Mouse (Mus musculus): Measurements from ENCODE around the gene Telo2. TPM values are rescaled to one million over a fixed set of nuclear protein-coding genes. Genes with fewer than 3 reads are reported as not detected.

Gene Telo2
- polyA plus RNA-seq, 1 experiment from 2014 or later = 45.3 TPM

DNA sequence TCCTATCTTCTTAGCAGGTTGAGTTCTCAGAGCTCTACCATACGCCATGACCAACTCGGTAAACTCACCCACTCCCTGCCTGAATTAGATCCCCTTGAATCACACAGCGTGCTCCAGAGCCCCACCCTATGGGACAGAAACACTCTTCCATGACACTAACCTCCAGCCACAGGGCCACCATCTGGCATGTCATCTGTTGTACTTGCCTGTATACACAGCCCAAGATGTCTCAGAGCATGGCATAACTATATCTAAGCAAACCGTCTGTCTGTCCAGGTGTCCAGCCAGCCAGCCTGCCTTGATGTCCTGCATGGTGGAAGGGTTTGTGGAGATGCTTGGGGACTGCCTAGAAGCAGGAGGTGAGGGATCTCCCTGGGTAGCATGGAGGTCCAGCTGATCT is 38.9 kb downstream of the Telo2 start:
- Histone ChIP-seq H3K9ac (no peak overlapping the region), H3K4me1 (peaks cover 42% of the 10 kb centered on the region), H3K4me3 (replicated peaks) (0 out of 2 replicates have a peak overlapping the region, but pooled peaks have one; percentile 3), H3K27ac (no peak overlapping the region), H3K9me3 (replicated peaks) (no peaks in the 10 kb centered on the region), H3K4me2 (peak overlapping the region; percentile 42), H3K27me3 (no peaks in the 10 kb centered on the region), H3K36me3 (peaks cover 23% of the 10 kb centered on the region; the same call in 1 of the 2 replicates)
- WGBS = 91% methylated on average over 4 of the region's 4 CpGs
- no peak for ATAC-seq (replicated peaks; ENCODE audit: low FRiP score)

DNA sequence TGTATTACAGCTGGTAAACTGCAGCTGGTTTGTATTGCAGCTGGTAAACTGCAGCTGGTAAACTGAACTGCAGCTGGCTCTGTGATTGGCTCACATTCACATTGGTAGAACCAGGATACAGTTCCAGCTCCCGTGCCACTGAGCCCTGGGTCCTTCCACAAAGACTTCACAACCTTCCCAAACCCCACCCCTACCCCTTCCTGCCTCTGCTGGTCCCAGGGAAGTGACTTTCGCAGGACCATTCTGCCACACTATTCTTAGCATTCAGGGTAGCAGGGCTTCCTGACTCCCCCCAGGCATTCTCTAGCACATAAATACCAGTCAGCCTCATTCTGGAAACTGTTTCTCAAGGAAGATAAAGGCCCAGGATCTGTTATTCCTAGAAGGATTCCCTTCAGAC is 47.1 kb downstream of the Telo2 start:
- H3K4me1 ChIP-seq = peaks cover 10% of the 10 kb centered on the region
- no peak for ATAC-seq (replicated peaks; ENCODE audit: low FRiP score)
- no peak overlapping the region for H3K4me3 ChIP-seq (replicated peaks)
- WGBS = 66% methylated on average over 2 of the region's 2 CpGs
- H3K4me2 ChIP-seq = no peak overlapping the region
- H3K36me3 ChIP-seq = peaks cover 53% of the 10 kb centered on the region
- no peak overlapping the region for H3K9ac ChIP-seq
- no peaks in the 10 kb centered on the region for H3K9me3 ChIP-seq (replicated peaks)
- H3K27me3 ChIP-seq = no peaks in the 10 kb centered on the region
- H3K27ac ChIP-seq = peak overlapping the region; percentile 78

DNA sequence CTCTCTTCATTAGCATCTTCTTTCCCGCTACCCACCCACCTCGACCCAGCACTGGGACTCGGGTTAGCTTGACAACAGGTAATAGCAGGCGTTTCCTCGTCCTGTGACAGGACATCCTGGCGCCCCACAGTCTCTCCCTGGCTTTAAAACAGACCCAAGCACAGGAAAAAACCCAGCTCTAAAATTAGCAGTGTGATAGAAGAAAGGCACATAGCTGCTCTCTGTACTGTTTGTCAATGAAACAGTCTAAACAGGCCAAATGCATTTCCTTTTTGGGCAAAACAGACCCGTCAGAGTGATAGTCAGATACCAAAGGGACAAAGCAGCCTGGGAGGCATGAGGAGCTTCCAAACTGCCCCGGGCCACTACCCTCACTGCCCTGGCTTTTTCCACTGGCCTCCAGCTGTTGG is 48.3 kb downstream of the Telo2 start:
- no peak overlapping the region for H3K9ac ChIP-seq
- H3K36me3 ChIP-seq = peaks cover 62% of the 10 kb centered on the region
- H3K9me3 ChIP-seq (replicated peaks) = no peaks in the 10 kb centered on the region
- ATAC-seq (replicated peaks; ENCODE audit: low FRiP score) = no peak
- peaks cover 16% of the 10 kb centered on the region for H3K4me1 ChIP-seq
- H3K27ac ChIP-seq = peak overlapping the region; percentile 78
- H3K4me2 ChIP-seq = no peak overlapping the region
- WGBS = 68% methylated on average over 8 of the region's 8 CpGs
- H3K27me3 ChIP-seq = no peaks in the 10 kb centered on the region
- H3K4me3 ChIP-seq (replicated peaks) = no peak overlapping the region

DNA sequence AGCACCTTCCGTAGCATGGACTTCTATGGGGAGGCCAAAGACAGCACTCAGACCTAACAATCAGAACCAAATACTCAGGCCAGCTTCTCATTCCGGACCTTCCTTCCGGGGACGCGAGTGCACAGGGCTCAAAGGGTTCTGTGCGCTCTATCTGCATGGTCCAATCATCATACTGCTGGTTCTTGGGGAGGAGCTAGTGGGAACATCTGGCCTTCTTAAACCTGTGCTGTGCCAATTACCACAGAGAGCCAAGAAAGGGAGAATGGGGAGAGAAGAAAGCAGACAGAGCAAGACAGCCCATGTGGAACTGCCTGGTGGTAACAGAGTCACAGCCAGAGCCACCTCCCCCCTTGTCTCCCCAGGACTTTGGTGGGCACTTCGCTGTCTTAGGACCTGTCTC is 49.2 kb downstream of the Telo2 start:
- Histone ChIP-seq H3K4me3 (replicated peaks) (no peak overlapping the region), H3K27me3 (no peaks in the 10 kb centered on the region), H3K4me1 (peaks cover 16% of the 10 kb centered on the region), H3K36me3 (peaks cover 70% of the 10 kb centered on the region), H3K9me3 (replicated peaks) (no peaks in the 10 kb centered on the region), H3K9ac (no peak overlapping the region), H3K4me2 (no peak overlapping the region), H3K27ac (peak overlapping the region; percentile 78; the same call in 1 of the 2 replicates)
- ATAC-seq (replicated peaks; ENCODE audit: low FRiP score) = no peak
- 90% methylated on average over 7 of the region's 7 CpGs for WGBS

DNA sequence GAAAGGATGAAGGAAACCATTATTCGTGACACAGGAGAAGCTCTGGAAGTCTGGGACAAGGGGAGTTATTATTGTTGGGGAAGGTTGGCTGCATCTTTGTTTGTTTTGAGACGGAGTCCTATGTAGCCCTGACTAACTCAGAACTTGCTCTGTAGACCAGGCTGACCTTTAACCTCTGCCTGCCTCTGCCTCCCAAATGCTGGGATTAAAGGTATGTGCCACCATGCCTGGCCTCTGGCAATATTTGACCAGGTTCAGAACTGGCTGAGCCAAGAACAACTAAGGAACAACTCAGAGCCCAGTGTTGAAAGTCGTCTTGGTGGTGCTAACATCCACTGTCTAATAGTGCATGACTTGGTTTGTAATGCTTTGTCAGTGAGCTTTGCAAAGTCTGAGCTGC is 50.6 kb downstream of the Telo2 start:
- Histone ChIP-seq H3K9me3 (replicated peaks) (no peaks in the 10 kb centered on the region), H3K4me1 (peaks cover 16% of the 10 kb centered on the region), H3K36me3 (peaks cover 73% of the 10 kb centered on the region), H3K4me2 (no peak overlapping the region), H3K4me3 (replicated peaks) (no peak overlapping the region), H3K27me3 (no peaks in the 10 kb centered on the region), H3K27ac (0 out of 2 replicates have a peak overlapping the region, but pooled peaks have one; percentile 71), H3K9ac (no peak overlapping the region)
- WGBS = 77% methylated on average over 3 of the region's 3 CpGs
- ATAC-seq (replicated peaks; ENCODE audit: low FRiP score) = no peak

DNA sequence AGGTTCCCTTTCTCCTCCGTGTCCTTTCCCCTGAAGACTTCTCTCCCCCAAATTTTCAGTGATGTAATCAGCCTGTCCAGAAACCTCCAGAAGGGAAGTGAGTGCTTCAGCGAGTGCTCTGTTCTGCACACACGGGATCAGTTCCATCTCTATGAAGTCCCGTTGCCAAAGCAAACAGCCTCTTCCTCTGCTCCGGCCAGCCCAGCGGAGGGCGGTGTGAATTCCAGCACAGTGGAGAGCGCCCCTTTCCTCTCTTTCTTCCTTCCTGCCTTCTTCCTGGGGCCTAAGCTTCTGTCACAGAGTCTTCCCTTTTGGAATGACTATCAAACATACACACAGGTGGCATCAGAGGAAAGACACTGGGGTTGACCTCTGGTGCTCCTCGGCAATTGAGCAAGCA is 51.4 kb downstream of the Telo2 start:
- peak; percentile 58; the same call in 1 of the 2 replicates for ATAC-seq (replicated peaks; ENCODE audit: low FRiP score)
- no peaks in the 10 kb centered on the region for H3K27me3 ChIP-seq
- peak overlapping the region; percentile 71 for H3K27ac ChIP-seq

DNA sequence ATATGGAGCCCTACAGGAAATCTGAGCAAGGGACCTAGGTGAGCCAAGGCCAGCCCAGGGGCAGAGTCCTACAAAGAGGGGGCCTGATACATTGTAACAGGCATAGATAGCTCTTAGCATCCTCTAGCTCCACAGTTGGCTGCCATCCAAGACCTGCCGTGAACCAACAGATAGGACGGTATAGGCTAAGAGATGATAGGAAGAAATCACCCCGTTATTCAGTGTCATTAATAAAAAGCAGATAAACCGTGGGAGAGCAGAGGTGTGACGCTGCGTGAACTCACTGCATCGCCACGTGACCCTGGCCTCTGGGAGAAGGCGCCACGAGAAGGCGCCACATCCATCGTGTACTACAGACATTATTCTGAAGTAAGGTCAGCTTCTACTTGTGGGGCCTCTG is 51.9 kb downstream of the Telo2 start:
- Histone ChIP-seq H3K4me3 (replicated peaks) (no peak overlapping the region), H3K4me2 (no peak overlapping the region), H3K36me3 (peaks cover 75% of the 10 kb centered on the region), H3K27ac (peak overlapping the region; percentile 71), H3K9ac (0 out of 2 replicates have a peak overlapping the region, but pooled peaks have one; percentile 3), H3K9me3 (replicated peaks) (no peaks in the 10 kb centered on the region), H3K27me3 (no peaks in the 10 kb centered on the region), H3K4me1 (peaks cover 16% of the 10 kb centered on the region)
- ATAC-seq (replicated peaks; ENCODE audit: low FRiP score) = 0 out of 2 replicates have a peak, but pooled peaks have one; percentile 33
- 74% methylated on average over 12 of the region's 12 CpGs for WGBS

More for the DNA sequence above, 51.4 kb downstream of the Telo2 start:
- H3K9me3 ChIP-seq (replicated peaks) = no peaks in the 10 kb centered on the region
- peaks cover 16% of the 10 kb centered on the region for H3K4me1 ChIP-seq
- H3K4me3 ChIP-seq (replicated peaks) = no peak overlapping the region
- peaks cover 73% of the 10 kb centered on the region for H3K36me3 ChIP-seq
- 58% methylated on average over 9 of the region's 9 CpGs for WGBS
- no peak overlapping the region for H3K4me2 ChIP-seq
- H3K9ac ChIP-seq = no peak overlapping the region

DNA sequence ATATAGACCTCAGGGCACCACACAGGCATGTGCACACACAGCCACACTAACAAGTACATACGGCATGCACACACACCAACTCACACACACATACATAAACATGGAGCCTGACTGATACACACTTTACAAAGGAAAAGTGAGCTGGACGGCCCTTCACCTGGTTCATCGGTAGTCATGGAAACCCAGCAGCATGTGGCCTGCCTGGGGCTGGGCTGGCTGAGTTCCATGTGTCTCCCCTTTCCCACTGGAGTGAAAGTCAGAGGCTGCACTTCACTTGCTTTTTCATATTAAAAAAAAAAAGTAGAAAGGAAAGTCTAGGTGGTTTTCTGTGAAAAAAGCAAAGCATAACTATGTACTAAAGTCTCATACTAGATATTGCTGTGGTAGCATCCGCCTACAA is 52.5 kb downstream of the Telo2 start:
- no peak for ATAC-seq (replicated peaks; ENCODE audit: low FRiP score)
- Histone ChIP-seq H3K4me3 (replicated peaks) (no peak overlapping the region), H3K4me1 (peaks cover 16% of the 10 kb centered on the region), H3K36me3 (peaks cover 77% of the 10 kb centered on the region), H3K4me2 (no peak overlapping the region), H3K27ac (no peak overlapping the region), H3K9me3 (replicated peaks) (no peaks in the 10 kb centered on the region), H3K9ac (no peak overlapping the region), H3K27me3 (no peaks in the 10 kb centered on the region)
- 85% methylated on average over 4 of the region's 4 CpGs for WGBS

DNA sequence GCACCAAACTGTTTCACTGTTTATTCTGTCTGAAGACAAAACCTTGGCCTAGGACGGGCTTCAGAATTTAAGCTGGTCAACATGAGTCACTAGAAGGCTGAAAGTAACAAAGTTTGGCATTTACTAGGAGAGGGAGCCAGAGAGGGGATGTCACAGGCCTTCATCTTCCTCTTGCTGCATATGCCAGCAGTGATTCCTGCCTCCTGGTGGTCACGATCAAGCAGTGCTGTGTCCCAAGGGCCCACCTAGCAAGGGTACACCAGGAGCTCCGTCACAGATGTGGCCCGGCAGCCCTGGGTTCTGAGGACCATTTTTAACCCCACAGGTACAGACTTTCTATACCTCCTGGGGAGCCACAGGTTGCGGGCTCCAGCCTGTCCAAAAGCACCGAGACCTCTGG is 58.7 kb downstream of the Telo2 start:
- Histone ChIP-seq H3K27ac (no peak overlapping the region), H3K27me3 (no peaks in the 10 kb centered on the region), H3K4me2 (no peak overlapping the region), H3K9ac (no peak overlapping the region), H3K36me3 (peaks cover 94% of the 10 kb centered on the region), H3K9me3 (replicated peaks) (no peaks in the 10 kb centered on the region), H3K4me3 (replicated peaks) (no peak overlapping the region), H3K4me1 (no peaks in the 10 kb centered on the region)
- no peak for ATAC-seq (replicated peaks; ENCODE audit: low FRiP score)
- WGBS = 91% methylated on average over 6 of the region's 6 CpGs

DNA sequence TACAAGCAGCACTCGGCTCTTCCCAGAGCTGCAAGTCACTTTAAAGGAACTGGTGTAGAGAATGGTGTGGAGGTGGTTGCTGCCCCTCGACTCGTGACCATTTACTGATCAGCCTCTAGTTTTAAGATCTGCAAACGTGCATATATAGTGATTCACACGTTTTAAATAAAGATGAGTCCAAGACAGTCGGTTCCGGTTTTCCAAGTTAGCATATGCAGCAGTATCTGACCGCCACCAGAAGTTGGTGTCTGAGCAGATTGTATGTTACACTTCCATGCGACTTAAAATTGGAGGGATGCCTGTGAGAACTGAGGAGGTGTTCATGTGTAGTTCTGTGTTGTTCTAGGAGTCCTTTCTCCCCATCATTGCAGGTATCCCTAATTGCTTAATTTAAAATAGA is 62.5 kb downstream of the Telo2 start:
- 84% methylated on average over 9 of the region's 9 CpGs for WGBS
- no peak for ATAC-seq (replicated peaks; ENCODE audit: low FRiP score)

More for the DNA sequence above, 62.5 kb downstream of the Telo2 start:
- Histone ChIP-seq H3K9ac (no peak overlapping the region), H3K36me3 (peaks cover 81% of the 10 kb centered on the region), H3K27me3 (no peaks in the 10 kb centered on the region), H3K27ac (no peak overlapping the region), H3K4me1 (no peaks in the 10 kb centered on the region), H3K4me3 (replicated peaks) (no peak overlapping the region), H3K4me2 (no peak overlapping the region), H3K9me3 (replicated peaks) (no peaks in the 10 kb centered on the region)

Other genes starting within 250 kb of the Telo2 start
- gene Igfals, start 250.0 kb downstream of the Telo2 start, polyA plus RNA-seq (2015; fragmentation: Nextera tagmentation; extraction: Ambion mirVana) = 1.7 and 2.1 TPM in 2 replicates
- gene Nubp2, start 229.6 kb downstream of the Telo2 start, polyA plus RNA-seq (2015; fragmentation: Nextera tagmentation; extraction: Ambion mirVana) = 54.2 and 57.8 TPM in 2 replicates
- gene Spsb3, start 229.3 kb downstream of the Telo2 start, polyA plus RNA-seq (2015; fragmentation: Nextera tagmentation; extraction: Ambion mirVana) = 40.6 and 43.7 TPM in 2 replicates
- gene Eme2, start 220.9 kb downstream of the Telo2 start, polyA plus RNA-seq (2015; fragmentation: Nextera tagmentation; extraction: Ambion mirVana) = 31.5 and 33.1 TPM in 2 replicates
- gene Mrps34, start 220.9 kb downstream of the Telo2 start, polyA plus RNA-seq (2015; fragmentation: Nextera tagmentation; extraction: Ambion mirVana) = 94.0 and 105 TPM in 2 replicates
- 77.2 and 80.0 TPM in 2 replicates for gene Nme3, start 219.5 kb downstream of the Telo2 start, polyA plus RNA-seq (2015; fragmentation: Nextera tagmentation; extraction: Ambion mirVana)
- 24.3 and 31.1 TPM in 2 replicates for gene Mapk8ip3, start 179.0 kb downstream of the Telo2 start, polyA plus RNA-seq (2015; fragmentation: Nextera tagmentation; extraction: Ambion mirVana)
- 219 and 228 TPM in 2 replicates for gene Jpt2, start 155.3 kb downstream of the Telo2 start, polyA plus RNA-seq (2015; fragmentation: Nextera tagmentation; extraction: Ambion mirVana)
- 6.6 and 8.1 TPM in 2 replicates for gene Cramp1l, start 100.2 kb downstream of the Telo2 start, polyA plus RNA-seq (2015; fragmentation: Nextera tagmentation; extraction: Ambion mirVana)
- gene Ift140, start 99.9 kb downstream of the Telo2 start, polyA plus RNA-seq (2015; fragmentation: Nextera tagmentation; extraction: Ambion mirVana) = 19.2 and 27.6 TPM in 2 replicates
- gene Tmem204, start 32.4 kb downstream of the Telo2 start, polyA plus RNA-seq (2015; fragmentation: Nextera tagmentation; extraction: Ambion mirVana) = 29.6 and 31.6 TPM in 2 replicates
- 0.16 and 0.24 TPM in 2 replicates for gene Ptx4, start 4.8 kb upstream of the Telo2 start, polyA plus RNA-seq (2015; fragmentation: Nextera tagmentation; extraction: Ambion mirVana)
- gene Clcn7, start 17.4 kb upstream of the Telo2 start, polyA plus RNA-seq (2015; fragmentation: Nextera tagmentation; extraction: Ambion mirVana) = 20.7 and 24.6 TPM in 2 replicates
- not detected in 2 replicates for gene Ccdc154, start 46.5 kb upstream of the Telo2 start, polyA plus RNA-seq (2015; fragmentation: Nextera tagmentation; extraction: Ambion mirVana)
- not detected in 2 replicates for gene Gm38655, start 59.5 kb upstream of the Telo2 start, polyA plus RNA-seq (2015; fragmentation: Nextera tagmentation; extraction: Ambion mirVana)
- gene BC003965, start 68.6 kb upstream of the Telo2 start, polyA plus RNA-seq (2015; fragmentation: Nextera tagmentation; extraction: Ambion mirVana) = 33.0 and 35.0 TPM in 2 replicates
- 9.0 and 10.5 TPM in 2 replicates for gene Unkl, start 72.4 kb upstream of the Telo2 start, polyA plus RNA-seq (2015; fragmentation: Nextera tagmentation; extraction: Ambion mirVana)
- gene Gnptg, start 124.2 kb upstream of the Telo2 start, polyA plus RNA-seq (2015; fragmentation: Nextera tagmentation; extraction: Ambion mirVana) = 44.4 and 46.4 TPM in 2 replicates
- gene Tsr3, start 124.2 kb upstream of the Telo2 start, polyA plus RNA-seq (2015; fragmentation: Nextera tagmentation; extraction: Ambion mirVana) = 47.0 and 53.4 TPM in 2 replicates
- gene Baiap3, start 140.4 kb upstream of the Telo2 start, polyA plus RNA-seq (2015; fragmentation: Nextera tagmentation; extraction: Ambion mirVana) = 1.1 and 3.9 TPM in 2 replicates
- 669 and 677 TPM in 2 replicates for gene Ube2i, start 158.7 kb upstream of the Telo2 start, polyA plus RNA-seq (2015; fragmentation: Nextera tagmentation; extraction: Ambion mirVana)
- gene Prss34, start 182.4 kb upstream of the Telo2 start, polyA plus RNA-seq (2015; fragmentation: Nextera tagmentation; extraction: Ambion mirVana) = 0.40 and 0.55 TPM in 2 replicates
- not detected in 2 replicates for gene Prss28, start 192.7 kb upstream of the Telo2 start, polyA plus RNA-seq (2015; fragmentation: Nextera tagmentation; extraction: Ambion mirVana)
- not detected in 2 replicates for gene Prss29, start 202.7 kb upstream of the Telo2 start, polyA plus RNA-seq (2015; fragmentation: Nextera tagmentation; extraction: Ambion mirVana)
- 0.18 and 0.44 TPM in 2 replicates for gene Tpsab1, start 229.6 kb upstream of the Telo2 start, polyA plus RNA-seq (2015; fragmentation: Nextera tagmentation; extraction: Ambion mirVana)

All from kidney, embryonic 15.5 days (tissue).